Mouse (Mus musculus): ENCODE data around the gene Parva. TPM values are rescaled to one million over a fixed set of nuclear protein-coding genes. Genes with fewer than 3 reads are reported as not detected.

The Parva gene
- polyA plus RNA-seq, 1 experiment from 2014 or later = 47.2 TPM

GRCm38 (mm10) chr7:112528059-112528458 lies 100.8 kb downstream of the Parva start:
- Histone ChIP-seq H3K36me3 (ENCODE audit: control insufficient read depth, insufficient read depth, low read length) (no peaks in the 10 kb centered on the region), H3K4me1 (replicated peaks; ENCODE audit: control insufficient read depth, insufficient read depth, low read length) (no peaks in the 10 kb centered on the region), H3K27me3 (ENCODE audit: control insufficient read depth, insufficient read depth, low read length) (no peaks in the 10 kb centered on the region), H3K9me3 (ENCODE audit: control insufficient read depth, low read length) (no peaks in the 10 kb centered on the region), H3K4me3 (ENCODE audit: low read depth, low read length) (no peak overlapping the region), H3K9ac (ENCODE audit: low read depth, low read length) (no peak overlapping the region), H3K27ac (ENCODE audit: low read depth, low read length) (no peak overlapping the region), H3K4me2 (replicated peaks; ENCODE audit: low read depth, low read length) (no peak overlapping the region)
- ATAC-seq (ENCODE audit: low FRiP score) (no peak), DNase-seq (ENCODE audit: low spot score) (no peak)
- WGBS = 100% methylated on average over 1 of the region's 1 CpGs

DNA sequence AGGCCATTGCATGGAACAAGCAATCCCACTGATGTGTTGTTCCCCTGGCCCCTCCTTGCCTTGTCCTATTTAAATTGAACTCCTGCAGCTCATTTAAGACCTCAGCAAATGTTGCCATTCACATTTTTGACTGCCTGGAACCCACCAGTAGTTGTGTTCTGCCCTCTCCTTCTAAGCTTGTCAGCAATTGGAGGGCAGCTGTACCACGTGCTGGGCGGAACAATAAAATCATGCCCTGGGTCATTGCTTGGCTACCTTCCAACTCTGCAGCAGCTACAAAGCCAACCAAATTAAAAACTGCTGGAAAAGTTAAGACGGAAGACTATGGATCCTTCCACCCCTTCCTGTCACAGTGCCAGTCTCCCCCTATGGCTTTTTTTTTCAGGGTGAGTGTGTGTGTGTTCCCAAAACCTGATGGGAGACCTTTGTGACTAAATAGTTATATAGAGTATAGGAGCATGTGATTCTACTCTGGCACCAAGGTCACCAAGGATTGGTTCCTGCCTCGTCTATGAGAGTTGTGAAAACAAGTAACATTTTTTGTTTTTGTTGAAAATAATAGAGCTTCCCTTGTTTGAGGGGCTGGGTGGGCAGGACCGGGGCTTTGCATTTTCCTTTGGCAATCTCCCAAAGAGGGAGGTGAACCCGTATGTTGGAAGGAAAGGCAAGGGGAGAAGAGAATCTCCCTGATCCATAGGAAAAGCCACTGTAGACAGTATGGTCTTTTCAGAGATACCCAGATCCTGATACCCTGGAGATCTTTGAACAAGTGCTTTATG lies 101.5 kb downstream of the Parva start:
- Histone ChIP-seq H3K4me2 (replicated peaks; ENCODE audit: low read depth, low read length) (no peak overlapping the region), H3K9ac (ENCODE audit: low read depth, low read length) (no peak overlapping the region), H3K27me3 (ENCODE audit: control insufficient read depth, insufficient read depth, low read length) (no peaks in the 10 kb centered on the region), H3K9me3 (ENCODE audit: control insufficient read depth, low read length) (no peaks in the 10 kb centered on the region), H3K4me1 (replicated peaks; ENCODE audit: control insufficient read depth, insufficient read depth, low read length) (no peaks in the 10 kb centered on the region), H3K4me3 (ENCODE audit: low read depth, low read length) (no peak overlapping the region), H3K36me3 (ENCODE audit: control insufficient read depth, insufficient read depth, low read length) (no peaks in the 10 kb centered on the region), H3K27ac (ENCODE audit: low read depth, low read length) (no peak overlapping the region)
- 64% methylated on average over 6 of the region's 6 CpGs for WGBS
- DNase-seq (ENCODE audit: low spot score) (peak; percentile 20), ATAC-seq (ENCODE audit: low FRiP score) (no peak)

- Histone ChIP-seq H3K4me1 (replicated peaks; ENCODE audit: control insufficient read depth, insufficient read depth, low read length) (0 out of 2 replicates have a peak, but pooled peaks cover 3% of the 10 kb centered on the region), H3K4me3 (ENCODE audit: low read depth, low read length) (no peak overlapping the region), H3K9ac (ENCODE audit: low read depth, low read length) (no peak overlapping the region), H3K27me3 (ENCODE audit: control insufficient read depth, insufficient read depth, low read length) (no peaks in the 10 kb centered on the region), H3K36me3 (ENCODE audit: control insufficient read depth, insufficient read depth, low read length) (no peaks in the 10 kb centered on the region), H3K9me3 (ENCODE audit: control insufficient read depth, low read length) (no peaks in the 10 kb centered on the region), H3K27ac (ENCODE audit: low read depth, low read length) (no peak overlapping the region), H3K4me2 (replicated peaks; ENCODE audit: low read depth, low read length) (no peak overlapping the region)
- ATAC-seq (ENCODE audit: low FRiP score) = no peak
- DNase-seq (ENCODE audit: low spot score) = no peak
- WGBS = 56% methylated on average over 5 of the region's 5 CpGs
Observed at GRCm38 (mm10) chr7:112530924-112531323, 103.6 kb downstream of the Parva start.

DNA sequence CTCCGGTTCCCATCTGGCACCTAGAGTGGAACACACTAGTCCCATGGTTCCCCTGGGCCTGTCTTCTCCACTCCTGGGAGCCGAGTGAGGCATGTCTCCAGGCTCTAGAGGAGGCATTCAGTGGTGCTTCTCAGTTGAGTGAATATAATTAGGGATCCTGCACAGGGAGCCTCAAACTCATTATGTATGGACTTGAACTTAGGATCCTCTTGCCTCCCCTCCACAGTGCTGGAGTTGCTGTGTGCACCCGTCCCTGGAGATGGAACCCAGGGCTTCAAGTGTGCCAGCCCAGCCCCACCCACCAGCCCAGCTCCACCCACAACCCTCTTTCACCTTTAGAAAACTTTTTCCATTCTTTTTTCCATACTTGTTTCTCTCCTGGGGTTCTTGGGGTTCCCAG lies 106.8 kb downstream of the Parva start:
- Histone ChIP-seq H3K4me1 (replicated peaks; ENCODE audit: control insufficient read depth, insufficient read depth, low read length) (0 out of 2 replicates have a peak, but pooled peaks cover 3% of the 10 kb centered on the region), H3K4me3 (ENCODE audit: low read depth, low read length) (no peak overlapping the region), H3K9ac (ENCODE audit: low read depth, low read length) (no peak overlapping the region), H3K27me3 (ENCODE audit: control insufficient read depth, insufficient read depth, low read length) (no peaks in the 10 kb centered on the region), H3K27ac (ENCODE audit: low read depth, low read length) (no peak overlapping the region), H3K4me2 (replicated peaks; ENCODE audit: low read depth, low read length) (no peak overlapping the region), H3K36me3 (ENCODE audit: control insufficient read depth, insufficient read depth, low read length) (no peaks in the 10 kb centered on the region), H3K9me3 (ENCODE audit: control insufficient read depth, low read length) (no peaks in the 10 kb centered on the region)
- DNase-seq (ENCODE audit: low spot score) (no peak), ATAC-seq (ENCODE audit: low FRiP score) (no peak)
- 75% methylated on average over 3 of the region's 3 CpGs for WGBS

GRCm38 (mm10) chr7:112535408-112535921 lies 108.2 kb downstream of the Parva start:
- 14% methylated on average over 16 of the region's 16 CpGs for WGBS

GRCm38 (mm10) chr7:112549136-112549535 lies 121.8 kb downstream of the Parva start:
- Histone ChIP-seq H3K4me2 (replicated peaks; ENCODE audit: low read depth, low read length) (no peak overlapping the region), H3K27me3 (ENCODE audit: control insufficient read depth, insufficient read depth, low read length) (no peaks in the 10 kb centered on the region), H3K4me1 (replicated peaks; ENCODE audit: control insufficient read depth, insufficient read depth, low read length) (no peaks in the 10 kb centered on the region), H3K9me3 (ENCODE audit: control insufficient read depth, low read length) (no peaks in the 10 kb centered on the region), H3K4me3 (ENCODE audit: low read depth, low read length) (no peak overlapping the region), H3K27ac (ENCODE audit: low read depth, low read length) (no peak overlapping the region), H3K9ac (ENCODE audit: low read depth, low read length) (no peak overlapping the region), H3K36me3 (ENCODE audit: control insufficient read depth, insufficient read depth, low read length) (no peaks in the 10 kb centered on the region)
- DNase-seq (ENCODE audit: low spot score) (no peak), ATAC-seq (ENCODE audit: low FRiP score) (no peak)
- WGBS = 81% methylated on average over 3 of the region's 3 CpGs

More at GRCm38 (mm10) chr7:112535408-112535921, 108.2 kb downstream of the Parva start:
- peak overlapping the region; percentile 36; the same call in 1 of the 2 replicates for H3K27ac ChIP-seq (ENCODE audit: low read depth, low read length)
- no peak overlapping the region for H3K4me3 ChIP-seq (ENCODE audit: low read depth, low read length)
- DNase-seq (ENCODE audit: low spot score) (peak; percentile 58), ATAC-seq (ENCODE audit: low FRiP score) (peak; percentile 49; the same call in 1 of the 2 replicates)
- H3K4me1 ChIP-seq (replicated peaks; ENCODE audit: control insufficient read depth, insufficient read depth, low read length) = 0 out of 2 replicates have a peak, but pooled peaks cover 3% of the 10 kb centered on the region
- no peaks in the 10 kb centered on the region for H3K36me3 ChIP-seq (ENCODE audit: control insufficient read depth, insufficient read depth, low read length)
- H3K9me3 ChIP-seq (ENCODE audit: control insufficient read depth, low read length) = no peaks in the 10 kb centered on the region
- H3K9ac ChIP-seq (ENCODE audit: low read depth, low read length) = peak overlapping the region; percentile 42; the same call in 1 of the 2 replicates
- H3K4me2 ChIP-seq (replicated peaks; ENCODE audit: low read depth, low read length) = peak overlapping the region; percentile 11
- H3K27me3 ChIP-seq (ENCODE audit: control insufficient read depth, insufficient read depth, low read length) = no peaks in the 10 kb centered on the region

DNA sequence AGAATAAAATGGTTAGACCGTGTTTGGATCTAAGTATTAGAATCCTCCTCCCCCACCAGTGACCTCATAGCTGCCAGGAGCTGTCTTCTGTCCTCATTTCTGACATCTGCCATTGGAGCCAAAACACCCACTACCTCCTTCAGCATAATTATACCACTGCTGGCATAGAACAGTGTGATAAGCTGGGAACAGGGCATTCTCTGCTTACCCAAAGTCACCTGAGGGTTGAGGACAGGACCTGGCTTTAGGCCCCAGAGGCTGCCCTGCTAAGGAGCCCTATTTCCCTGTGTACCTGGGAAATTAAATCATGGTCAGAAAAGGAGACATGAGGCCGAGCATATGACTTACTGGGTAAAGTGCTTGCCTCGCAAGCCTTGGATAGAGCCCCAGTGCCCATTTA lies 134.2 kb downstream of the Parva start:
- 93% methylated on average over 3 of the region's 3 CpGs for WGBS
- Histone ChIP-seq H3K4me2 (replicated peaks; ENCODE audit: low read depth, low read length) (no peak overlapping the region), H3K27me3 (ENCODE audit: control insufficient read depth, insufficient read depth, low read length) (no peaks in the 10 kb centered on the region), H3K27ac (ENCODE audit: low read depth, low read length) (no peak overlapping the region), H3K4me1 (replicated peaks; ENCODE audit: control insufficient read depth, insufficient read depth, low read length) (no peaks in the 10 kb centered on the region), H3K4me3 (ENCODE audit: low read depth, low read length) (no peak overlapping the region), H3K36me3 (ENCODE audit: control insufficient read depth, insufficient read depth, low read length) (no peaks in the 10 kb centered on the region), H3K9ac (ENCODE audit: low read depth, low read length) (no peak overlapping the region), H3K9me3 (ENCODE audit: control insufficient read depth, low read length) (no peaks in the 10 kb centered on the region)
- DNase-seq (ENCODE audit: low spot score) (no peak), ATAC-seq (ENCODE audit: low FRiP score) (no peak)

DNA sequence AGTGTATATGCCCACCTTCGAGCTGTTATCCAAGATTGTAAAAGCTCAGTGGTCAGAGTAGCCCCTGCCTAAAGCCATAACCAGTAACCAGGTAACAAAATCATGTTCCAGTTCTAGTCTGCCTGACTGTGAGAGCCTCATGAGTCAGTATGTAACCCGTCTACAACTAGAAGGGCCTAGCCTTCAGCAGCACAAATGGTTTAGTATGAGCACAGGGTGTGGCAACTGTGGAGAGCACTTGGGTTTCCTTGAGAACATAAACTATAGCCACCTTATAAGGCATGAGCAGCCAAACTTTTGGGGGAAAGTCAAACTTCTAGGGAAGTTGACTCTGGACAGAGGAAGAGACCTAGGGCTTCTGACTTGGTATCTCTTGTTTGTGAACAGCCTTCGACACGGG lies 139.7 kb downstream of the Parva start:
- Histone ChIP-seq H3K4me1 (replicated peaks; ENCODE audit: control insufficient read depth, insufficient read depth, low read length) (no peaks in the 10 kb centered on the region), H3K9ac (ENCODE audit: low read depth, low read length) (no peak overlapping the region), H3K36me3 (ENCODE audit: control insufficient read depth, insufficient read depth, low read length) (no peaks in the 10 kb centered on the region), H3K27ac (ENCODE audit: low read depth, low read length) (no peak overlapping the region), H3K4me2 (replicated peaks; ENCODE audit: low read depth, low read length) (no peak overlapping the region), H3K9me3 (ENCODE audit: control insufficient read depth, low read length) (no peaks in the 10 kb centered on the region), H3K4me3 (ENCODE audit: low read depth, low read length) (no peak overlapping the region), H3K27me3 (ENCODE audit: control insufficient read depth, insufficient read depth, low read length) (no peaks in the 10 kb centered on the region)
- no peak for DNase-seq (ENCODE audit: low spot score)
- 91% methylated on average over 4 of the region's 4 CpGs for WGBS
- no peak for ATAC-seq (ENCODE audit: low FRiP score)

DNA sequence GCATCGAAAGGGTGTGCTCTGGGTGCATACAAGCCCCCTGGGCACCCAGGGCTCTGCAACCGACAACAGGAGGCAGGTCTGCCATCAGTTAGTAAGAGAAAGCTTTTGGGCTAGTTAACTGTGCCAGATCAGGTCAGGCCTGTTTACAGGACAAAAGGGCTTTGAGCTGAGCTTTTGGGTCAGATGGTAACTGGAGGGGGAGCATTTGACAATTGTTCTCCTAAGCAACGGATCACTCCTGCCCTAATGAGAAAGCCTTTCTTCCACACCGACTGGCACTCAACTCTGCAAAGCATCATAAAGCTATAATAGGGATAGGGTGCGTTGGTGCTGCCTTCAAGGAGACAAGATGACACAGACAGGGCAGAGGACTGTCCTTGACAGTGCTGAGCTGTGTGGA lies 141.7 kb downstream of the Parva start:
- WGBS = 41% methylated on average over 5 of the region's 5 CpGs
- H3K36me3 ChIP-seq (ENCODE audit: control insufficient read depth, insufficient read depth, low read length) = no peaks in the 10 kb centered on the region
- H3K4me1 ChIP-seq (replicated peaks; ENCODE audit: control insufficient read depth, insufficient read depth, low read length) = no peaks in the 10 kb centered on the region
- H3K9me3 ChIP-seq (ENCODE audit: control insufficient read depth, low read length) = no peaks in the 10 kb centered on the region
- ATAC-seq (ENCODE audit: low FRiP score) (no peak), DNase-seq (ENCODE audit: low spot score) (no peak)
- H3K27me3 ChIP-seq (ENCODE audit: control insufficient read depth, insufficient read depth, low read length) = no peaks in the 10 kb centered on the region
- H3K9ac ChIP-seq (ENCODE audit: low read depth, low read length) = no peak overlapping the region
- H3K4me2 ChIP-seq (replicated peaks; ENCODE audit: low read depth, low read length) = no peak overlapping the region
- no peak overlapping the region for H3K4me3 ChIP-seq (ENCODE audit: low read depth, low read length)
- no peak overlapping the region for H3K27ac ChIP-seq (ENCODE audit: low read depth, low read length)
